Mouse (Mus musculus): ENCODE results near the gene Rasl10b.

Gene Rasl10b

DNA sequence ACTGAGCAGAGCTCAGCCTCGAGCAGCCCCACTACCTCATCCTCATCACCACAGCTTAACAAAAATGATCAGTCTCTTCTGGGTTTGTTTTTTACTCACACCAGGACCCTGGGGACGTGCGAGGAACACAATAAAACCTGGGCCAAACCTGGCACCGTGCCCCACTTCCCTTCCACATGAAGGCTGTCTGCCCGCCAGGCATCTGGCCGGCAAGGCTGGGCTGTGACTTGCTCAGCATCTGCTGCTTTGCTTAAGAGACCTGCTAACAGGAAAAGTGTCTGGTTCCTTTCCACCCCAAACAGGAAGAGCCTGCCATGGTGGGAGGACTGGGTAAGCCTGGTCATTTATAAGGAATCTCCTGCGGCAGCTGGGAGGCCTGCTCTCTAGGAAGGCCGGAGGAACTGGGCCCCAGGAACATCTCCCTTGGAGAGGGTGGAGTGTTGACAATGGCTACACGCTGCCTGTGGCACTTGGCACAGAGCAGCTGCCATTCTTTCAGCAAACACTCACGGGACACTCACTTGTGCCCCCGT lies 58.2 kb downstream of the Rasl10b start:
- no peak for DNase-seq

DNA sequence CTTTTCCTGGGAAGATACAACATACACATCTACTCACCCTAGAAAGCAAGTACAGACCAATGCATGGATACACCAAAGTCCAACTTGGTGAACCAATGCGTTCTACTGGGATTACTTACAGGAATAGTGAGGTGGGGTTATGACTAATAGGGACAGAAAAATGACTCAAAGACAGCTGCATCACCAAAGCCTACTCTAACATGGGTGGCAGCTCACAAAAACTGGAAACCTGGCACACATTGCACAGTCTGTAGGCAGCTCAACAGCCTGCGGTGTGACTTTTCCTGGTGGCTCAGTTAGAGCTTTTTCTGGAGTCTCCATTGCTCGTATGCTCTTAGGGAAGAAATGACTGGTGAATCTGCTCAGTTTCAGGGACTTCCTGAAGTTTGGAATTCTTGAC lies 59.8 kb downstream of the Rasl10b start:
- no peak for DNase-seq
